Mouse (Mus musculus) hindbrain, embryonic 15.5 days (tissue): ENCODE data around the gene Akp3. TPM values are rescaled to one million over a fixed set of nuclear protein-coding genes. Genes with fewer than 3 reads are reported as not detected.
A peak's percentile ranks its signal among the peaks of the same experiment; 100 is the strongest.

Experiments used
- ATAC-seq: fragments of 200-750 bp; cut with Nextera tagmentation; 2 replicates; pipeline ENCODE4 v1.8.0; 2017; ENCODE audit warnings: low read depth, moderate number of reproducible peaks, moderate TSS enrichment; ENCODE audit not compliant: low FRiP score
- H3K27ac ChIP-seq: fragments of 300-500 bp; sonication (generic); replicated peaks from 2 replicates; pipeline ENCODE4 v1.5.1; 2015; ENCODE audit warnings: mild to moderate bottlenecking, inconsistent platforms
- H3K27me3 ChIP-seq: fragments of 300-500 bp; sonication (generic); 2 replicates; pipeline ENCODE4 v1.6.1; 2015; ENCODE audit warnings: control low read depth, inconsistent platforms
- H3K36me3 ChIP-seq: fragments of 300-500 bp; sonication (generic); 2 replicates; pipeline ENCODE4 v1.6.1; 2015; ENCODE audit warnings: control low read depth, inconsistent platforms
- H3K4me1 ChIP-seq: fragments of 300-500 bp; sonication (generic); replicated peaks from 2 replicates; pipeline ENCODE4 v1.6.1; 2015; ENCODE audit warnings: control low read depth, inconsistent platforms
- H3K4me2 ChIP-seq: fragments of 300-500 bp; sonication (generic); 2 replicates; pipeline ENCODE4 v1.6.1; 2015; ENCODE audit warnings: moderate library complexity, mild to moderate bottlenecking, inconsistent platforms
- H3K4me3 ChIP-seq: fragments of 300-500 bp; sonication (generic); 2 replicates; pipeline ENCODE4 v1.5.1; 2015; ENCODE audit warnings: mild to moderate bottlenecking, inconsistent platforms
- H3K9ac ChIP-seq: fragments of 300-500 bp; sonication (generic); 2 replicates; pipeline ENCODE4 v1.6.1; 2015; ENCODE audit warnings: inconsistent platforms
- H3K9me3 ChIP-seq: fragments of 300-500 bp; sonication (generic); 2 replicates; pipeline ENCODE4 v1.6.1; 2016; ENCODE audit warnings: control low read depth, inconsistent platforms
- WGBS: fragments of 180-500 bp; shearing (Covaris S2); methylation state at CpG from one replicate; pipeline ENCODE4 v1.1.7; 2015; 5-methylcytosine and 5-hydroxymethylcytosine counted together
- polyA plus RNA-seq: library from polyadenylated mRNA; unstranded; fragments of >200 nt; fragmentation: Nextera tagmentation; extraction: Ambion mirVana; gene quantifications from 2 replicates; pipeline ENCODE4 v1.2.1, GENCODE M21; 2015

Gene Akp3
- polyA plus RNA-seq, 1 experiment from 2014 or later, result not detected

DNA sequence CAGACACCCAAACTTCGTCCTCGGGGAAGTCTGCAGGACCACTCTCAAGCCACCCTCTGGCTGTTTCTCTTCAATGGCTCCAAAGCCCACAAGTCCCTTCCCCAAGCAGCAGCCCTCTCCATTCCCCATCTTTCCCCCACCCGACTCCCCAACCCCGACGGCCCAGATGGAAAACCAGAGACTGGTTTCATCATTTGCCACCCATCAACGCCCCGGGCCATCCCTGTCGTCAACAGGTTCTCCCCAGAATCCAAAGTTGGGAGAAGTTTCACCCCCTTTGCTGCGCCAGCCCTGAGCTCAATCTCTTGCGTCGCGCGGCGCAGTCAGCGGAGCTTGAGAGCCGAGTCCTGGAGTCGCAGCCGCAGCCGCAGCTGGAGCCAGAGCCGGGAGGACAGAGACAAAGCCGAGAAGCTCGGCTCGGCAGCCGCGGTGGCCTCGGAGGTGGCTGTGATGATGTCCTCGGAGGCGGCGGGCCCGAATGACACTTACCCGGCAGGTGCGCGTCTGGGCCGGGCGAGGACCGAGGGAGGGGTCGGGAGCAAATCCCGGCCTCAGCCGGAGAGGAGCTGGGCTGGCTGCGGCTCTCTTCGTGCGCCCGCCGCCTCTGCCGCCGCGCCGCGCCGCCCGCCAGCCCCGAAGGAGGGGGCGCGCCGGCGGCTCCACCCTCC lies 30.9 kb downstream of the Akp3 start:
- H3K9me3 ChIP-seq, result no peaks in the 10 kb centered on the region
- H3K4me2 ChIP-seq, result peak overlapping the region; percentile 83
- no peak; the same call in 1 of the 2 replicates for ATAC-seq
- peak overlapping the region; percentile 37 for H3K9ac ChIP-seq
- H3K4me1 ChIP-seq, result peaks cover 34% of the 10 kb centered on the region
- WGBS, result under 1% methylated on average over 38 of the region's 56 CpGs
- H3K4me3 ChIP-seq, result peak overlapping the region; percentile 43
- H3K36me3 ChIP-seq, result no peaks in the 10 kb centered on the region
- peaks cover 57% of the 10 kb centered on the region for H3K27me3 ChIP-seq
- 0 out of 2 replicates have a peak overlapping the region, but pooled peaks have one; percentile 15 for H3K27ac ChIP-seq

GRCm38 (mm10) chr1:87156199-87156587 lies 31.4 kb downstream of the Akp3 start, which contains the start of gene Ecel1:
Gene Ecel1, minus strand, starts transcription at chr1:87156521.
- Histone ChIP-seq H3K9ac (peak within 1 kb of the TSS; percentile 37), H3K27me3 (peaks cover 52% of the 10 kb centered on the region), H3K27ac (0 out of 2 replicates have a peak within 1 kb of the TSS, but pooled peaks have one; percentile 15), H3K4me2 (peak within 1 kb of the TSS; percentile 83), H3K4me3 (peak within 1 kb of the TSS; percentile 43), H3K9me3 (no peaks in the 10 kb centered on the region), H3K4me1 (peaks cover 34% of the 10 kb centered on the region), H3K36me3 (no peaks in the 10 kb centered on the region)
- ATAC-seq, result peak; percentile 28; the same call in 1 of the 2 replicates
- 2% methylated on average over 11 of the region's 12 CpGs for WGBS

- no peaks in the 10 kb centered on the region for H3K36me3 ChIP-seq
- no peak overlapping the region for H3K9ac ChIP-seq
- H3K4me1 ChIP-seq, result peaks cover 22% of the 10 kb centered on the region
- no peak for ATAC-seq
- WGBS, result 77% methylated on average over 3 of the region's 3 CpGs
- no peaks in the 10 kb centered on the region for H3K9me3 ChIP-seq
- no peak overlapping the region for H3K4me3 ChIP-seq
- H3K4me2 ChIP-seq, result no peak overlapping the region
- no peak overlapping the region for H3K27ac ChIP-seq
- peaks cover 20% of the 10 kb centered on the region for H3K27me3 ChIP-seq
Observed at GRCm38 (mm10) chr1:87159396-87159795, 34.6 kb downstream of the Akp3 start.

DNA sequence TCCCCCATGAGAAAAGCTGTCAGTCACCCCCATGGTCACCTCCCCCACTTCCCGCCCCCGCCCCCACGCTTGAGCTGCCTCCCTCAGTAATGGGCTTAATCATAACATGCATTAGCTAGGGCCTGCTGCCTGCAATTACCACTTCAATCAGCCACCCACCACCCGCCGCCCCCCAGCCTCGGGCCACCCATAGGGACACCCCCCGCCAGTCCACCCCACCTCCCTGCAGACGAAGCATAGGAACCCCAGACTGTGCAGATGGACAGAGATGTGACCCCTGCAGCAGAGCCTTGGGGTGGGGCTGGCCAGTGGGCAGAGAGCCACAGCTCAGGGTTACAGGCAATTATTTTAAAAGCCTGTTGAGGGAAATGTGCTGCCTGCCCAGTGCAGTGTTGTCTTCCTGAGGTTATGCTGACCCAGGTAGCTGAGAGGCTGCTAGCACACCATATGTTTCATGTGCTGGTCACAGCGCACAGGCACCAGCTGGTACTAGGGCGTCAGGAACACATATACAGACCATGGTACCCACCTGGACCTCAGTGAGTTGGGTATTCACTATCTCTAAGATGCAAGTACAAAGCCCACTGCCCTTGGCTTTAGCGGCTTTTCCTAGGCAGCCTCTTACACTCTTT lies 39.5 kb downstream of the Akp3 start:
- Histone ChIP-seq H3K4me3 (no peak overlapping the region), H3K9ac (no peak overlapping the region), H3K4me1 (peaks cover 18% of the 10 kb centered on the region), H3K27me3 (no peaks in the 10 kb centered on the region), H3K9me3 (no peaks in the 10 kb centered on the region), H3K27ac (no peak overlapping the region), H3K36me3 (no peaks in the 10 kb centered on the region), H3K4me2 (no peak overlapping the region)
- ATAC-seq, result peak; percentile 43; the same call in 1 of the 2 replicates
- WGBS, result 28% methylated on average over 11 of the region's 11 CpGs

- Histone ChIP-seq H3K4me2 (no peak overlapping the region), H3K4me1 (peaks cover 23% of the 10 kb centered on the region), H3K9me3 (no peaks in the 10 kb centered on the region), H3K27me3 (no peaks in the 10 kb centered on the region), H3K36me3 (no peaks in the 10 kb centered on the region), H3K27ac (no peak overlapping the region), H3K9ac (no peak overlapping the region), H3K4me3 (no peak overlapping the region)
- 52% methylated on average over 9 of the region's 9 CpGs for WGBS
- ATAC-seq, result no peak
Observed at GRCm38 (mm10) chr1:87164796-87165184, 40.0 kb downstream of the Akp3 start.

DNA sequence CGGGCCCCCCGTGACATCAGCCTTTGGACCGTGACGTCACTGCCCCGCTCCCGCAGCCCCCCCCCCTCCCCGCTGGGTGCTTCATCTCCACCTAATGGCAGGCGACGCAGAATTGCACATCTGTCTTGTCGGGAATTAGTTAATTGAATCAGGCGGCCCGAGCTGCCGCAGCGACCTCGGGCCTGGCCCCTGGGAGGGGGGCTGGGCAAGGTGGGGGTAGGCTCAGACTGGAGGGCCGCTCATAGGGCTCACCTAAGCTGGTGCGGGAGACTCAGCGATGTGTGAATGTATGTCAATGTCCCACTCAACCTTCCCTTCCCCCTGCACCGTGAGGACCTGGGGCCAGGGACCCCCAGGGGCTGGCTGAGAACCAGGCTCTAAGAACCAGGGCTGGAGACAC lies 45.7 kb downstream of the Akp3 start:
- H3K4me1 ChIP-seq, result peaks cover 41% of the 10 kb centered on the region
- ATAC-seq, result peak; percentile 57; the same call in 1 of the 2 replicates
- H3K27ac ChIP-seq, result no peak overlapping the region
- H3K4me3 ChIP-seq, result no peak overlapping the region
- no peaks in the 10 kb centered on the region for H3K9me3 ChIP-seq
- no peak overlapping the region for H3K9ac ChIP-seq
- 6% methylated on average over 19 of the region's 19 CpGs for WGBS
- peaks cover 4% of the 10 kb centered on the region; the same call in 1 of the 2 replicates for H3K27me3 ChIP-seq
- H3K36me3 ChIP-seq, result no peaks in the 10 kb centered on the region
- peak overlapping the region; percentile 27 for H3K4me2 ChIP-seq

DNA sequence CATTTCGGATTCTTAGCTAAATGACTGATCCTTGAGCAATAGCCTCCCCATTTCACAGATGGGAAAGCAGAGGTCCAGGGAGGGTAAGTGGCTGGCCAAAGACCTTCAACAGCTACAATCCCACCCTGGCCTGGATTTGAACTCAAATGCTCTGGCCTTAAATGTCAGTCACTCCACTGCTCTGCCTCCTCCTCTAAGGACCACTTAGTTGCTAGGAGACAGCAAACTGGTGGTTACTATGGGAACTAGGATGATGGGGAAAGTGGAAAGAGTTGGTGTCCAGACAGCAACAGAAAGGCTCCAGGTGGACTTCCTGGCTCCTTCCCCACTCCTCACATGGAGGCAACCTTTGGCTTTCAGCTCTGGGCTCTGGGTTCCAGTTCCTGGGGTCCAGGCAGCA lies 46.5 kb downstream of the Akp3 start:
- 85% methylated on average over 1 of the region's 1 CpGs for WGBS
- no peak overlapping the region for H3K4me3 ChIP-seq
- no peak for ATAC-seq

DNA sequence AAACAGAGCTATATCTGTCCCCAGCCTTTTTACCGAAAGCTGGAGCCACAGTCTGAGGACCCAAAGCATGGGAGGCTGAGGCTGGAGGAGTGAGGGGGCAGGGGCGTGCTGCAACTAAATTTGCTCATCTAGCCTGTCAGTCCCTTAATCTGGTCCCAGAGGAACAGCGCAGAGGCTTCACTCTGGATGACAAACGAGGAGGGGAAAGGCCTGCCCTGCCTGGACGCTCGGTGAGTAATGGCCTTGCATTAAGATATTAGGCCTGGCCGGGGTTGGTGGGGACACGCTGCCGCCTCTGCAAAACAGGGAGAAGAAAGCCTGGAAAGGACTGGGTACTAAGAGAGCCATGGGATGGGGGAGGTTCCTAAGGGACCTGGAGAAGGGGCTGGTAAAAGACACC lies 47.5 kb downstream of the Akp3 start:
- ATAC-seq, result no peak
- Histone ChIP-seq H3K4me1 (peaks cover 52% of the 10 kb centered on the region), H3K27ac (no peak overlapping the region), H3K9ac (no peak overlapping the region), H3K27me3 (peaks cover 4% of the 10 kb centered on the region; the same call in 1 of the 2 replicates), H3K36me3 (no peaks in the 10 kb centered on the region), H3K4me2 (no peak overlapping the region), H3K9me3 (no peaks in the 10 kb centered on the region), H3K4me3 (no peak overlapping the region)
- WGBS, result 35% methylated on average over 9 of the region's 9 CpGs

More for the DNA sequence above, 46.5 kb downstream of the Akp3 start:
- H3K4me1 ChIP-seq, result peaks cover 50% of the 10 kb centered on the region
- H3K9ac ChIP-seq, result no peak overlapping the region
- H3K9me3 ChIP-seq, result no peaks in the 10 kb centered on the region
- H3K4me2 ChIP-seq, result no peak overlapping the region
- H3K36me3 ChIP-seq, result no peaks in the 10 kb centered on the region
- H3K27me3 ChIP-seq, result peaks cover 4% of the 10 kb centered on the region; the same call in 1 of the 2 replicates
- no peak overlapping the region for H3K27ac ChIP-seq

DNA sequence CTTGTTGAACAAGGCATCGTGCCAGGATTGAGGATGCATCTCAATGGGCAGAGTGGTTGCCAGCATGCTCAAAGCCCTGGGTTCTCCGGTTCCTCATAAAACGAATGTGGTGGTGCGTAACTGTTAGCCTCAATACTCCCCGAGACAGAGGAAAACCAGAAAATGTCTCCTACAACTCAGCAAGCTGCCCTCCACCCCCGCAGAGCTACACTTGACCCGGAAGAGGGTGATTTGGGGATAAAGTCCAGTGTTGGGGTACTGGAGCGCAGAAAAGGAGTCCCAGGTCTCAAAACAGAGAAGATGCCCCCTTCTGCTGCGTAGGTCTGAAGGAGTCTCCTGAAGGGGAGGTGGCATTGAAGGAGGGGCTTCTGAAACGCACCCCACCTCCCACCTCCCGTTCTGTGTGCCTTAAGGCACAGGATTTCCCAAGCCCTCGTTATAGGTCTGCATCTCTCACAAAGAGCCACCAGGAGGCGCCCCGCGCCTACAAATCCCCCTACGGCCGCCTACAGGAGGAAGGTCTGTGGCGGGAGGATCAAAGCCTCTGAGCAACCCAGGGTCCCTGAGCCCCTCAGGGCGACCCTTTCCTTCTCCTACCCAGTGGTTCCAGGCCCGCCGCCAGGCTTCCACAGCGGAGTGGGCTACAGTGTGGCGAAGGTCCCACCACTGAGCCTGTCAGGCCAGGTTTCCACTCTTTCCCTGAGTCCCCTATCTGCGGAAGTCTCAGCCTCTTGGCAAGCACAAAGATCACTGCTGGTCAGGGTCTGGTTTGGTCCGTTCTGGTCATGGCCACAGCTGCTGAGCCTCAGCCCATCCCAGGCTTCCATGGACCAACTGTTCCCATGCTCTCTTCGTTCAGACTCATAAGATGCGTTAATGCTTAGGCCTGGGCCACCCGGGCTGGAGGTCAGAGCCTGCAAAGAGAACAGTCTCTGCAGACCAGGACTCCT lies 49.5 kb downstream of the Akp3 start:
- Histone ChIP-seq H3K9me3 (no peaks in the 10 kb centered on the region), H3K4me3 (no peak overlapping the region), H3K4me2 (no peak overlapping the region), H3K27me3 (peaks cover 4% of the 10 kb centered on the region; the same call in 1 of the 2 replicates), H3K27ac (no peak overlapping the region), H3K4me1 (peaks cover 47% of the 10 kb centered on the region), H3K9ac (no peak overlapping the region), H3K36me3 (no peaks in the 10 kb centered on the region)
- no peak for ATAC-seq
- 24% methylated on average over 28 of the region's 28 CpGs for WGBS

- Histone ChIP-seq H3K4me1 (peaks cover 32% of the 10 kb centered on the region), H3K36me3 (no peaks in the 10 kb centered on the region), H3K4me2 (0 out of 2 replicates have a peak overlapping the region, but pooled peaks have one; percentile 17), H3K27me3 (peaks cover 4% of the 10 kb centered on the region; the same call in 1 of the 2 replicates), H3K27ac (peak overlapping the region; percentile 10; the same call in 1 of the 2 replicates), H3K9ac (no peak overlapping the region), H3K4me3 (no peak overlapping the region), H3K9me3 (no peaks in the 10 kb centered on the region)
- 5% methylated on average over 11 of the region's 11 CpGs for WGBS
- peak; percentile 80 for ATAC-seq
Observed at GRCm38 (mm10) chr1:87175852-87176292, 51.1 kb downstream of the Akp3 start.
